Mouse (Mus musculus) ES-E14 (cell line): ENCODE results near the gene Nf2. TPM values are rescaled to one million over a fixed set of nuclear protein-coding genes. Genes with fewer than 3 reads are reported as not detected.

Experiments
- DNase-seq: peaks from one replicate; pipeline ENCODE4 v3.0.0-alpha.2; 2013; ENCODE audit warnings: low read depth, low spot score
- H3K27ac ChIP-seq: 2 replicates; pipeline ENCODE4 v1.5.1; 2012; ENCODE audit warnings: low read depth, mild to moderate bottlenecking, low read length, moderate library complexity, mixed read lengths; ENCODE audit not compliant: poor library complexity, insufficient read depth, severe bottlenecking
- H3K36me3 ChIP-seq: 2 replicates; pipeline ENCODE4 v1.6.1; 2012; ENCODE audit warnings: mild to moderate bottlenecking, low read length, moderate library complexity, mixed read lengths; ENCODE audit not compliant: control insufficient read depth, poor library complexity, insufficient read depth, severe bottlenecking
- H3K4me1 ChIP-seq, 2 experiments: fragments of 150-350 bp in 1 of 2; sonication (generic) in 1 of 2; 2 replicates each; pipeline ENCODE4 v1.6.1; 2012; ENCODE audit warnings: low read length in 2 of 2, mild to moderate bottlenecking in 1 of 2, mixed read lengths in 1 of 2; ENCODE audit not compliant: control insufficient read depth in 2 of 2, insufficient read depth in 2 of 2, poor library complexity in 1 of 2
- H3K4me3 ChIP-seq, 2 experiments: fragments of 150-350 bp in 1 of 2; sonication (generic) in 1 of 2; 2 replicates each; pipeline ENCODE4 v1.5.1; 2012; ENCODE audit warnings: low read length in 2 of 2, low read depth in 1 of 2, mild to moderate bottlenecking in 1 of 2, mixed read lengths in 1 of 2; ENCODE audit not compliant: insufficient read depth in 1 of 2, poor library complexity in 1 of 2, severe bottlenecking in 1 of 2
- H3K9ac ChIP-seq: 2 replicates; pipeline ENCODE4 v1.6.1; 2012; ENCODE audit warnings: low read depth, mild to moderate bottlenecking, low read length, mixed read lengths; ENCODE audit not compliant: poor library complexity, insufficient read depth, severe bottlenecking
- H3K9me3 ChIP-seq: fragments of 150-350 bp; sonication (generic); 2 replicates; pipeline ENCODE4 v1.6.1; 2012; ENCODE audit warnings: low read depth, mild to moderate bottlenecking, low read length; ENCODE audit not compliant: control insufficient read depth, insufficient read depth
- CHD2 ChIP-seq: IDR thresholded peaks from 2 replicates; pipeline ENCODE4 v1.6.1; 2014; ENCODE audit warnings: mild to moderate bottlenecking, low read depth, low read length, inconsistent platforms
- HCFC1 ChIP-seq: IDR thresholded peaks from 2 replicates; pipeline ENCODE4 v1.6.1; 2012; ENCODE audit warnings: low read length, inconsistent platforms, borderline replicate concordance; ENCODE audit not compliant: insufficient read depth
- MAFK ChIP-seq: IDR thresholded peaks from 2 replicates; pipeline ENCODE4 v1.6.1; 2014; ENCODE audit warnings: mild to moderate bottlenecking, low read depth, low read length, inconsistent platforms; ENCODE audit not compliant: insufficient read depth
- ZC3H11A ChIP-seq: IDR thresholded peaks from 2 replicates; pipeline ENCODE4 v1.6.1; 2012; ENCODE audit warnings: low read depth, mild to moderate bottlenecking, inconsistent platforms, low read length, borderline replicate concordance
- ZNF384 ChIP-seq: IDR thresholded peaks from 2 replicates; pipeline ENCODE4 v1.6.1; 2012; ENCODE audit warnings: low read depth, low read length, inconsistent platforms
- in situ Hi-C, 2 experiments: fragments of 600-800 bp; cut with MboI; formaldehyde crosslinking; loops; one replicate each; pipeline ENCODE4 v1.15.1; 2025; ENCODE audit warnings: low sequenced_read_pairs in 2 of 2, inconsistent platforms in 1 of 2; ENCODE audit not compliant: unreplicated experiment in 2 of 2
- total RNA-seq: library from RNA; depleted of rRNA; stranded (reverse); fragments of 300-350 nt; gene quantifications from 2 replicates; pipeline ENCODE4 v1.2.3, GENCODE M21; 2012

The Nf2 gene
- total RNA-seq, 1 experiment: 53.8 TPM

- no peak for DNase-seq
- Histone ChIP-seq H3K4me3 (no peak overlapping the region), H3K9me3 (no peaks in the 10 kb centered on the region), H3K4me1 (peaks cover 0 to 7% of the 10 kb centered on the region in 2 experiments; a peak in 1 of 4 replicates), H3K36me3 (no peaks in the 10 kb centered on the region; the same call in 1 of the 2 replicates), H3K27ac (no peak overlapping the region), H3K9ac (no peak overlapping the region)
- TF ChIP-seq MAFK: no peak
- no peak for TF ChIP-seq CHD2
- no peak for TF ChIP-seq ZC3H11A
- TF ChIP-seq HCFC1: no peak
- TF ChIP-seq ZNF384: no peak
- in situ Hi-C loops: no loop called here
These were observed 119.7 kb downstream of the Nf2 start for GRCm38 (mm10) chr11:4729603-4730002.

- no peak overlapping the region for H3K4me3 ChIP-seq
- H3K36me3 ChIP-seq: no peaks in the 10 kb centered on the region; the same call in 1 of the 2 replicates
- in situ Hi-C loops: no loop called here
- no peak overlapping the region for H3K9ac ChIP-seq
- DNase-seq: no peak
- TF ChIP-seq MAFK (no peak), ZC3H11A (no peak), CHD2 (no peak), HCFC1 (no peak), ZNF384 (no peak)
- no peak overlapping the region for H3K27ac ChIP-seq
- peaks cover 2 to 9% of the 10 kb centered on the region in 2 experiments; a peak in 1 of 4 replicates for H3K4me1 ChIP-seq
- no peaks in the 10 kb centered on the region for H3K9me3 ChIP-seq
These were observed 127.6 kb downstream of the Nf2 start for GRCm38 (mm10) chr11:4721728-4722127.

- no peak for DNase-seq
- H3K36me3 ChIP-seq: no peaks in the 10 kb centered on the region; the same call in 1 of the 2 replicates
- in situ Hi-C loops: no loop called here
- H3K9me3 ChIP-seq: no peaks in the 10 kb centered on the region
- TF ChIP-seq ZNF384 (no peak), ZC3H11A (no peak), CHD2 (no peak), HCFC1 (no peak), MAFK (no peak)
- peaks cover 2 to 9% of the 10 kb centered on the region in 2 experiments; a peak in 1 of 4 replicates for H3K4me1 ChIP-seq
- H3K4me3 ChIP-seq: no peak overlapping the region
- no peak overlapping the region for H3K27ac ChIP-seq
- no peak overlapping the region for H3K9ac ChIP-seq
These were observed 128.3 kb downstream of the Nf2 start for GRCm38 (mm10) chr11:4720900-4721580.

GRCm38 (mm10) chr11:4720393-4720792 is 128.9 kb downstream of the Nf2 start:
- in situ Hi-C loops: no loop called here
- H3K9me3 ChIP-seq: no peaks in the 10 kb centered on the region

More at GRCm38 (mm10) chr11:4720393-4720792, 128.9 kb downstream of the Nf2 start:
- no peak overlapping the region for H3K9ac ChIP-seq
- DNase-seq: no peak
- H3K27ac ChIP-seq: no peak overlapping the region
- H3K4me3 ChIP-seq: no peak overlapping the region
- TF ChIP-seq ZC3H11A: no peak
- TF ChIP-seq CHD2: no peak
- TF ChIP-seq MAFK: no peak
- no peak for TF ChIP-seq ZNF384
- TF ChIP-seq HCFC1: no peak
- peaks cover 2 to 9% of the 10 kb centered on the region in 2 experiments; a peak in 1 of 4 replicates for H3K4me1 ChIP-seq
- H3K36me3 ChIP-seq: no peaks in the 10 kb centered on the region
